Mouse (Mus musculus) intestine, postnatal 0 days (tissue): ENCODE measurements around the gene Errfi1. TPM values are rescaled to one million over a fixed set of nuclear protein-coding genes. Genes with fewer than 3 reads are reported as not detected.

ENCODE experiments used
- ATAC-seq: fragments of 200-750 bp; cut with Nextera tagmentation; 2 replicates; pipeline ENCODE4 v1.8.0; 2017; ENCODE audit warnings: mild to moderate bottlenecking, moderate TSS enrichment, moderate library complexity
- H3K27ac ChIP-seq: fragments of 300-500 bp; sonication (generic); 2 replicates; pipeline ENCODE4 v1.5.1; 2014; ENCODE audit warnings: mild to moderate bottlenecking, low read depth, low read length, moderate library complexity
- H3K27me3 ChIP-seq: fragments of 300-500 bp; sonication (generic); replicated peaks from 2 replicates; pipeline ENCODE4 v1.6.1; 2014; ENCODE audit warnings: low read length, mixed read lengths; ENCODE audit not compliant: control insufficient read depth, insufficient read depth
- H3K36me3 ChIP-seq: fragments of 300-500 bp; sonication (generic); 2 replicates; pipeline ENCODE4 v1.6.1; 2014; ENCODE audit warnings: mild to moderate bottlenecking, moderate library complexity; ENCODE audit not compliant: control insufficient read depth, insufficient read depth
- H3K4me1 ChIP-seq: fragments of 300-500 bp; sonication (generic); replicated peaks from 2 replicates; pipeline ENCODE4 v1.6.1; 2014; ENCODE audit warnings: antibody characterized with exemption, low read length, mixed read lengths; ENCODE audit not compliant: control insufficient read depth, insufficient read depth
- H3K4me2 ChIP-seq: fragments of 300-500 bp; sonication (generic); replicated peaks from 2 replicates; pipeline ENCODE4 v1.6.1; 2014; ENCODE audit warnings: low read depth, mild to moderate bottlenecking, moderate library complexity
- H3K4me3 ChIP-seq: fragments of 300-500 bp; sonication (generic); 2 replicates; pipeline ENCODE4 v1.5.1; 2014; ENCODE audit warnings: low read depth, low read length
- H3K9ac ChIP-seq: fragments of 300-500 bp; sonication (generic); 2 replicates; pipeline ENCODE4 v1.6.1; 2014; ENCODE audit warnings: mild to moderate bottlenecking, low read depth, low read length
- H3K9me3 ChIP-seq: fragments of 300-500 bp; sonication (generic); 2 replicates; pipeline ENCODE4 v1.6.1; 2016; ENCODE audit warnings: mixed run types; ENCODE audit not compliant: control insufficient read depth
- CTCF ChIP-seq: sonication (generic); IDR thresholded peaks from 2 replicates; pipeline ENCODE4 v1.5.1; 2016; ENCODE audit warnings: low read depth, mild to moderate bottlenecking, control low read depth, antibody characterized with exemption, moderate library complexity
- WGBS: fragments of 180-500 bp; shearing (Covaris S2); extraction: QIAGEN DNeasy Blood & Tissue Kit; methylation state at CpG from one replicate; pipeline ENCODE4 v1.1.7; 2014; 5-methylcytosine and 5-hydroxymethylcytosine counted together
- polyA plus RNA-seq: library from polyadenylated mRNA; unstranded; fragments of >200 nt; fragmentation: Nextera tagmentation; extraction: Ambion mirVana; gene quantifications from 2 replicates; pipeline ENCODE4 v1.2.1, GENCODE M21; 2015

Gene Errfi1
- 27.2 and 27.7 TPM in 2 replicates for polyA plus RNA-seq

DNA sequence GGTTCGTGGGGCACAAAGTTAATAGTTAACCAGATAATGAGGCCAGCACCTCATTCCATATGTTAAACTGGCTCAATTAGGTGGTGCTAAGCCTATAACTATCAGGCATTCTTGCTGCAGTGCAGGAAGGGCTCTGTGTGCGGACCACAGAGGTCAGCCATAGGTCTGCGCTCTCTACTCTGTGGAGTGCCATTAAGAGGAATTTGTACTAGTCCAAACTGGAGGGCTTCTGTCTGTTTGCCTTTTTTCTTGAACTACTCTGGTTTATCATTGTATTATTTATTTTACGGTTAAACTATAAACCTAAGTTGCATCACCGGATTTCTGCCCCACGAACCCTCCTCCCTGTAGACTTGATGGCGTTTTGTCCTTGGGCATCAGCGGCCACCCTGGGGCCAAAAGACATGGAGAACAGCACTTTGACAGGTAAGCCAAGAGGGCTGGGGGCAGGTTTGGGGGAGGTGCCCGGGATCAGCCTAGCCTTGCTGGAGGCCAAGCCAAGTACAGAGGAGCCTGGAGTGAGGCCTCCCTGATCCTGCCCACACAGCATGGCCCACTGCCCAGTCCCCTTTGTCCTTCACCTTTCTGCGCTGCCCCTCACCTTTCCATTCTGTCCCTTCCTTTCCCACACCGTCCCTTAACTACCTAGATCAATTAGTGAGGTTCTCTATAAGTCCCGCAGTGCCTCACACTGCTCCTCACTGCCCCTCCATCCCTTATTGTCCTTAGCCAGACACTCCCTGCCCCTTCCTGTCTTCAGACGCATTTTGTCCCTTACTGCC is at the start of gene Errfi1:
Gene Errfi1 (plus strand): TSS at position 240 of the 782 bp plus-strand sequence.
- TF ChIP-seq CTCF = no peak

GRCm38 (mm10) chr4:150804204-150804603 is 49.5 kb upstream of the Errfi1 start:
- no peak overlapping the region for H3K4me2 ChIP-seq
- 36% methylated on average over 6 of the region's 6 CpGs for WGBS
- no peak overlapping the region for H3K4me3 ChIP-seq
- H3K4me1 ChIP-seq = peaks cover 13% of the 10 kb centered on the region; the same call in 1 of the 2 replicates
- no peaks in the 10 kb centered on the region for H3K36me3 ChIP-seq
- no peaks in the 10 kb centered on the region for H3K27me3 ChIP-seq
- peak overlapping the region; percentile 62 for H3K27ac ChIP-seq
- peak; percentile 71 for ATAC-seq
- no peak overlapping the region for H3K9ac ChIP-seq
- H3K9me3 ChIP-seq = no peaks in the 10 kb centered on the region
- no peak for TF ChIP-seq CTCF

More for the DNA sequence above, at the start of gene Errfi1:
- Histone ChIP-seq H3K36me3 (no peaks in the 10 kb centered on the region), H3K4me3 (peak within 1 kb of the TSS; percentile 94), H3K4me1 (0 out of 2 replicates have a peak, but pooled peaks cover 3% of the 10 kb centered on the region), H3K9ac (peak within 1 kb of the TSS; percentile 99), H3K4me2 (peak within 1 kb of the TSS; percentile 78), H3K27ac (peak within 1 kb of the TSS; percentile 99), H3K27me3 (no peaks in the 10 kb centered on the region), H3K9me3 (no peaks in the 10 kb centered on the region)
- WGBS = 27% methylated on average over 13 of the region's 13 CpGs
- ATAC-seq = peak; percentile 69

DNA sequence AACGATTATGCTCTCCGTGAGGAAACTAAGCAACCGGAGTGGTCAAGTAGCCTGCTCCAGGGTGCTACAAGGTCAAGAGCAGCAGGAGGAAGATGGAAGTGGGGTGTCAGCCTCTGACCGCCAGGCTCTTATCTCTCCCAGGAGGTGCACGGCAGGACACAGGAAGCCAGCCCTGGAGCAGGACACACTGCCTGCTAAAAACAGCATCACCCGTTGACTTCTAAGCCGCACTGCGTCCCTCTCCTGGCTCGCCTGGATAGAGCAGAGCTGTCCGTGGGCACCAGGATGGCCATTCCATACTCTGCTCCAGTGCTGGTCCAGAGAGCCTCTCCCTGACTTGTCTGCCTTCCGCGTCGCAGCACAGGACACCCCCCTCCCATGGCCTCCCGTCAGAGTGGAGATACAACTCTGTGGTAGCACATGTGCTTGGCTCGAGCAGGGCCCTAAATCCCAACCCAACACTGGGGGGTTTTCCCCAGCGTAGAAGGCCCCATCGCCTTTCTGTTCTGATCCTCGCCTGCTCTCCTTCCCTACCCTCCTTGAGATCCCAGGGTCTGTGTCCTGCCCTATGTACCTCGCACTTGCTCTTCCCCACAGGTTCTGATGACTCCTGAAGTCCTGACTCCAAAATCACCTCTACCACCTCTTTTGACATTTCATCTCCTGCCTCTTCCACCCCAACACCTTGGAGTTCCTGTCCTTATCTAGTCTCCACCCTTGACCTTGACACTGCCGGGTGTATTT is 45.8 kb upstream of the Errfi1 start:
- Histone ChIP-seq H3K9me3 (no peaks in the 10 kb centered on the region), H3K36me3 (no peaks in the 10 kb centered on the region), H3K4me3 (no peak overlapping the region), H3K27me3 (no peaks in the 10 kb centered on the region), H3K4me2 (peak overlapping the region; percentile 1; the same call in 1 of the 2 replicates), H3K9ac (no peak overlapping the region), H3K27ac (peak overlapping the region; percentile 21; the same call in 1 of the 2 replicates), H3K4me1 (peaks cover 8% of the 10 kb centered on the region)
- peak; percentile 9; the same call in 1 of the 2 replicates for ATAC-seq
- no peak for TF ChIP-seq CTCF
- 64% methylated on average over 20 of the region's 20 CpGs for WGBS

DNA sequence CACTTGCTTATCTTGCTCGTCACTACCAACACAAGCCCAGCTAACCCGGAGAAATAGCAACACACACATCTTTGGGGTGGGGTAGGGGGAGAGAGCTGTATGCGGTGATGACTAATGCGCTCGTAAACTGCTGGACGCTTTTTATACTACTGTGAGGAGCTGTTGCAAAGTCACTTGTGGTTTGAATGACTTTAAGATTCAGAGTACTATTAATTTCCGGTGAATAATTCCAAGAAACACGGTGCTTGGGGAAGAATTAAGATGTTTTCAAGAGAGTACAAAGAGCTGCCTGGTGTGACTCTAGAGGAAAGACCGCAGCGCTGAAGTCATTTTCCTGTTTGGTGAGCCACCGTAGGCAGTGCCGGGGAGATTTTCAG is 45.3 kb upstream of the Errfi1 start:
- peak; percentile 63 for ATAC-seq
- peak overlapping the region; percentile 21; the same call in 1 of the 2 replicates for H3K27ac ChIP-seq
- peaks cover 8% of the 10 kb centered on the region for H3K4me1 ChIP-seq
- WGBS = 15% methylated on average over 12 of the region's 12 CpGs
- TF ChIP-seq CTCF = no peak
- H3K4me3 ChIP-seq = no peak overlapping the region
- no peaks in the 10 kb centered on the region for H3K9me3 ChIP-seq
- no peaks in the 10 kb centered on the region for H3K27me3 ChIP-seq
- H3K4me2 ChIP-seq = peak overlapping the region; percentile 25
- 0 out of 2 replicates have a peak overlapping the region, but pooled peaks have one; percentile 17 for H3K9ac ChIP-seq
- no peaks in the 10 kb centered on the region for H3K36me3 ChIP-seq

DNA sequence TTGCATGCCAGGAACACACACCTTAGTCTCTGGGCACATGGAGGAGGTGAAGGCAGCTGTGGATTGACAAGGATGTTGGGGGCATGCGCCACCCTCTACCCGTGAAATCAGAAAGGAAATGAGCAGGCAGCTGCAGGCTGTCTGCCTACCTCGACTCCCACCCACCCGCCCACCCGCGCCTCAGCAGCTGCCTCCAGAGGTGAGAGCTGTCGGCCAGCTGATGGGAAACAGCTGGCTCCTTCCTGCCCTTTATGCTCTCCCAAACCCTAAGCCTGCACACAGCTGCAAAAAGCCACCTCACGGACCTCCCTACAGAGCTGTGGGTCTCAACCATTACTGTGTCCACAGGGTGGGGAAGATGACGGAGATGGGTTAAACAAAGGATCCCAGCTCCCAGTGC is 44.4 kb upstream of the Errfi1 start:
- 40% methylated on average over 9 of the region's 9 CpGs for WGBS
- ATAC-seq = no peak
- Histone ChIP-seq H3K27me3 (no peaks in the 10 kb centered on the region), H3K9me3 (no peaks in the 10 kb centered on the region), H3K4me2 (peak overlapping the region; percentile 25; the same call in 1 of the 2 replicates), H3K4me1 (peaks cover 8% of the 10 kb centered on the region), H3K4me3 (no peak overlapping the region), H3K27ac (peak overlapping the region; percentile 21; the same call in 1 of the 2 replicates), H3K9ac (no peak overlapping the region), H3K36me3 (no peaks in the 10 kb centered on the region)
- no peak for TF ChIP-seq CTCF

DNA sequence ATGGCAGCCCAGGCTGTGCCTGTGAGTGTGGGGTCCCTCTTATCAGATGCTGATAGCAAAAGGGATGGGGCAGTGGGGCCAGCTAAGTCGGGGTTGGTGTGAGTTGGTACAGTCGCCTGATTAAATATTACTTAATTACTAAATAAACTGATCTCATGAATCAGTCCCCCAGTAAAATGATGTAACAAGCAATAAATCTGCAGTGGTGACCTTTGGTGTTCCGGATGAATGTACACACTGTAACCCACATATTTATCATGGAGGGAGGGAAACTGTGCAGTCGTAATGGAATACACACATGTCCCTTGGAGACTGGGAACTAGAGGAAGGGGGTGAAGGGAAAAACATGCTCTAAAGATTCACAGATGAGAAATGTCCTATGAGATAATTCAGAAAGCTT is 38.6 kb upstream of the Errfi1 start:
- Histone ChIP-seq H3K4me2 (peak overlapping the region; percentile 44), H3K27me3 (no peaks in the 10 kb centered on the region), H3K4me1 (peaks cover 9% of the 10 kb centered on the region; the same call in 1 of the 2 replicates), H3K36me3 (no peaks in the 10 kb centered on the region), H3K27ac (peak overlapping the region; percentile 79), H3K9ac (no peak overlapping the region), H3K4me3 (no peak overlapping the region), H3K9me3 (no peaks in the 10 kb centered on the region)
- 26% methylated on average over 4 of the region's 4 CpGs for WGBS
- peak; percentile 82 for ATAC-seq
- no peak for TF ChIP-seq CTCF
